Mouse (Mus musculus): ENCODE measurements around the gene Grik4. TPM values are rescaled to one million over a fixed set of nuclear protein-coding genes. Genes with fewer than 3 reads are reported as not detected.
A peak's percentile ranks its signal among the peaks of the same experiment; 100 is the strongest.

Grik4 gene
- total RNA-seq, 2 experiments from 2014 or later: 0.05 TPM; not detected in 1

GRCm38 (mm10) chr9:42859959-42860794 lies 84.1 kb downstream of the Grik4 start:
- DNase-seq: no peak

GRCm38 (mm10) chr9:42858998-42859690 lies 85.1 kb downstream of the Grik4 start:
- DNase-seq: peak; percentile 9 to 31

- no peak for DNase-seq
These were observed 85.7 kb downstream of the Grik4 start for GRCm38 (mm10) chr9:42858576-42858975.

- DNase-seq: no peak
These were observed 86.5 kb downstream of the Grik4 start for GRCm38 (mm10) chr9:42857756-42858155.

- DNase-seq: no peak
These were observed 91.2 kb downstream of the Grik4 start for GRCm38 (mm10) chr9:42853077-42853476.

- no peak for DNase-seq
These were observed 94.2 kb downstream of the Grik4 start for GRCm38 (mm10) chr9:42850063-42850462.

GRCm38 (mm10) chr9:42848061-42848460 lies 96.2 kb downstream of the Grik4 start:
- no peak for DNase-seq

- DNase-seq: no peak
These were observed 97.4 kb downstream of the Grik4 start for GRCm38 (mm10) chr9:42846676-42847425.

GRCm38 (mm10) chr9:42846139-42846538 lies 98.2 kb downstream of the Grik4 start:
- DNase-seq: no peak

- DNase-seq: no peak
These were observed 100.0 kb downstream of the Grik4 start for GRCm38 (mm10) chr9:42844301-42844700.

- DNase-seq: peak in 1 of 2 experiments; percentile 1
These were observed 106.0 kb downstream of the Grik4 start for GRCm38 (mm10) chr9:42838299-42838698.

- peak in 1 of 2 experiments; percentile 6 for DNase-seq
These were observed 106.8 kb downstream of the Grik4 start for GRCm38 (mm10) chr9:42837498-42837897.

- no peak for DNase-seq
These were observed 112.7 kb downstream of the Grik4 start for GRCm38 (mm10) chr9:42831558-42831957.

GRCm38 (mm10) chr9:42819247-42819646 lies 125.0 kb downstream of the Grik4 start:
- peak in 1 of 2 experiments; percentile 30 for DNase-seq

- DNase-seq: no peak
These were observed 127.5 kb downstream of the Grik4 start for GRCm38 (mm10) chr9:42816815-42817214.

- DNase-seq: no peak
These were observed 135.1 kb downstream of the Grik4 start for GRCm38 (mm10) chr9:42809146-42809545.

- DNase-seq: no peak
These were observed 135.9 kb downstream of the Grik4 start for GRCm38 (mm10) chr9:42808394-42808793.

GRCm38 (mm10) chr9:42803061-42803491 lies 141.2 kb downstream of the Grik4 start:
- peak; percentile 42 to 58 for DNase-seq

- DNase-seq: no peak
These were observed 142.4 kb downstream of the Grik4 start for GRCm38 (mm10) chr9:42801929-42802328.

- DNase-seq: no peak
These were observed 144.2 kb downstream of the Grik4 start for GRCm38 (mm10) chr9:42800138-42800537.

GRCm38 (mm10) chr9:42799694-42800093 lies 144.6 kb downstream of the Grik4 start:
- no peak for DNase-seq

GRCm38 (mm10) chr9:42799242-42799641 lies 145.1 kb downstream of the Grik4 start:
- peak; percentile 11 to 38 for DNase-seq

GRCm38 (mm10) chr9:42798280-42798679 lies 146.0 kb downstream of the Grik4 start:
- no peak for DNase-seq
